Mouse (Mus musculus): ENCODE results near the gene Scn9a. TPM values are rescaled to one million over a fixed set of nuclear protein-coding genes. Genes with fewer than 3 reads are reported as not detected.

Gene Scn9a
- total RNA-seq (2021), result 1 to 10 TPM; 3.8 to 4.6 TPM

GRCm38 (mm10) chr2:66634580-66635359 is at the start of gene Scn9a:
Gene Scn9a (minus strand): TSS chr2:66634962.
- DNase-seq (ENCODE audit: low spot score in 2 of 2), result peak; percentile 19 to 24
- intact Hi-C loops (cut with DNase I), result no loop called here

GRCm38 (mm10) chr2:66661988-66662387 is 27.2 kb upstream of the Scn9a start:
- no peak for DNase-seq (ENCODE audit: low spot score in 2 of 2)
- intact Hi-C loops (cut with DNase I), result no loop called here

GRCm38 (mm10) chr2:66656430-66656829 is 21.7 kb upstream of the Scn9a start:
- intact Hi-C loops (cut with DNase I), result no loop called here
- DNase-seq (ENCODE audit: low spot score in 2 of 2), result no peak

DNA sequence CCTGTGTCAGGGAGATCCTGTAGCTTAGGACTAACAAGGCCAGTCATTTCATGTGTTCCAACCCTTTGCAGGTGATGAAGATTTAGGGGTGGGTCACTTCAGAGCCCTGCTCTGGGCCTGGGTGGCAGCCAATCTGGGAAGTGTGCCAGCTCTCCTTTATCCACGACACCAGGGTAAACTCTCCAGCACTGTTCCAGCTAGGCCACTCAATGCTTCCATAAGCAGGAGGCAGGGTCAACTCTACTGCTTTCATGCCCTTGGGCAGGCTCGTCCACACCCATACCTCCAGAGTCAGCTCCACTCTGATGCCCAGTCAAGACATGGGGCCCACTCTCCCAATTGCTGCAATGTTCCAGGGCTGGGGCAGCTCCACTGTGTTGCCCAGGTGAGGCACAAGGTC is 20.7 kb upstream of the Scn9a start:
- intact Hi-C loops (cut with DNase I), result no loop called here
- no peak for DNase-seq (ENCODE audit: low spot score in 2 of 2)

DNA sequence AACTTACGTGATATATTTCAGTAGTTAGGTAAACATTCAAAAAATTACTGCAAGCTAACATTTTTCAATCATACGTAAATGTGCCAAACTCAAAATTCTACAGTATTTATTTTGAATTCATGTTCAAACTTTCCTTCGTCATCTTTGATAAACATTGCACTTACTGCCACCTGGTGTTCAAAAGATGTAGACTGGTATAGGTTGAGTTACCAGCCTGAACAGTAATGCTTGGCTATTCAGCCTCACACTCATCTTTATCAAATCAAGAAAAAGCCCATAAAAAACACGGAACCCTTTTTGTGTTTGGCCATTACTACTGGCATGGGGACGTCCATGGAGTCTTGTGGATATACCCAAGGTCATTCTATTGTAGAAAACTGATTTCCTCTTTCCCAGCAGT is 9.6 kb upstream of the Scn9a start:
- intact Hi-C loops (cut with DNase I), result loop anchor here (2.0 to 5.0 kb wide), 2 partner anchors 172 to 387 kb away; partner anchors contain the start of gene Ttc21b
- peak; percentile 40 to 56 for DNase-seq (ENCODE audit: low spot score in 2 of 2)

GRCm38 (mm10) chr2:66632728-66633127 is 2.0 kb downstream of the Scn9a start:
- no peak for DNase-seq (ENCODE audit: low spot score in 2 of 2)
- intact Hi-C loops (cut with DNase I), result no loop called here

DNA sequence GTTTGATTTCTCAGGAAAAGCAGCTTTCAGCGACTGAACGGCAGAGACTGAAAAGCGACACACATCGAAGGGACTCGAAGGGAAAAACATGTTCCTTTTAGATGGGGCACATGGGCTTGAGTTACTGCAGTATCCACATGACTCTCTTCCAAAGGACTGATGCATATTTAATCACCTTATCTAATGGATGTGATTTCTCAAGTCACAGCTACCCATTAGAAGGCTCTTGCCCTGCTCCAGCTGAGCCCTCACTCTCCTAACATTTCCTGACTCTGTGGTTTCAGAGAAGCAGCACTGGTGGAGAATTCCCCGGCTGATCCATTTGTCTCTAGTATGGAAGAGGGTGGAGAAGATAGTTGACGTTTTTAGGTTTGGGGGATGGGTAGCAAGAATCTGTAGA is 23.7 kb downstream of the Scn9a start:
- DNase-seq (ENCODE audit: low spot score in 2 of 2), result no peak
- intact Hi-C loops (cut with DNase I), result no loop called here

DNA sequence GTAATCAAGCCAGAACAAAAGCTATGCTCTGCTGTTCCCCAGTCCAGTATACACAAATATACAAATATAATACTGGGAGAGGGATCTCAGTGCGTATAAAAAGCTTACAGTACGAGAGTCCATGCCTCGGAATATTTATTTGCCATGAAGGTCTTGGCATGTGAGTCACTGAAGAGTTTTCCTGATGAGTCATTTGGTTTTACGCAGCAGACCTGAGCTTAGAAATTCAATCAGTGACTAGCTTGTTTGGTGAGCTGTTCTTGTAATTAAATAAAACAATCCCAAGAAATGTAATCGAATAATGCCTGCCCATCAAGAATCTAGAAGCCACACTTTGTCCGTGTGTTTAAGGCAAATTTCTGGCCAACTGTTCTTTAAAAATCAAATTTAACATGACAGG is 37.4 kb downstream of the Scn9a start:
- intact Hi-C loops (cut with DNase I), result no loop called here
- DNase-seq (ENCODE audit: low spot score in 2 of 2), result no peak

DNA sequence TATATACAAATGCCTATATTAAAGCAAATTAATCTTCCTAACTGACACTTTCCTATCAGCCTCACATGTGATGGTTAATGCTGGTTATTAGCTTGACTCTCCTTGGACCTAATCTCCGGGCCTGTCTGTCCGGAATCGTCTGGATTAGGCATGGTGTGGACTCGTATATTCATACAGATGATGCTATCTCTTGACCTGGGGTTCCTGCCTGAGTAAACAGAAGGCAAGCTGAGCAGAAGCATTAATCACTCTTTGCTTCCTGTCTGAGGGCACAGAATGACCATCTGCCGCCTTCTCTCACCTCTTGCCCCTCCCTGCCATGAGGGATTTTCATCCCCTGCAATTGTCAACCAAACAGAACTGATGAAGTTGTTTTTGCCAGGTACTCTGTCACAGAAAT is 38.6 kb downstream of the Scn9a start:
- no peak for DNase-seq (ENCODE audit: low spot score in 2 of 2)
- intact Hi-C loops (cut with DNase I), result no loop called here

DNA sequence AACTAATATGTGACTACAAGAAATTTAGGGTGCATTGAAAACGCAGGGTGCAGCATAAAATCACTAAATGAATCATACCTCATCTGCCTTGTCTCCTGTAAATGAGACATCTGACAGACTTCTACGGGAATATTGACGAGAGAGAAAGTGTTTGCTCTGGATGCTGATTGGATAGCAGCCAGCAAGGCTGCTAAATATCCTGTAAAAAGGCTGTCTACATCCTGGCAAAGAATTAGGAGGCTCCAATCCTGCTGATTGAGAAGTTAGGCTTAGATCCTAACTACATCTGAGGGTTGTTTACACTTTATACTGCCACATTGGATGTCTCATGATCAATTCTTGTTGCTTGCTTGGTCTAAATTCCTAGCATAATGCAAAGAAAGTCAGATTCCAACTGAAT is 44.6 kb downstream of the Scn9a start:
- intact Hi-C loops (cut with DNase I), result no loop called here
- DNase-seq (ENCODE audit: low spot score in 2 of 2), result no peak

DNA sequence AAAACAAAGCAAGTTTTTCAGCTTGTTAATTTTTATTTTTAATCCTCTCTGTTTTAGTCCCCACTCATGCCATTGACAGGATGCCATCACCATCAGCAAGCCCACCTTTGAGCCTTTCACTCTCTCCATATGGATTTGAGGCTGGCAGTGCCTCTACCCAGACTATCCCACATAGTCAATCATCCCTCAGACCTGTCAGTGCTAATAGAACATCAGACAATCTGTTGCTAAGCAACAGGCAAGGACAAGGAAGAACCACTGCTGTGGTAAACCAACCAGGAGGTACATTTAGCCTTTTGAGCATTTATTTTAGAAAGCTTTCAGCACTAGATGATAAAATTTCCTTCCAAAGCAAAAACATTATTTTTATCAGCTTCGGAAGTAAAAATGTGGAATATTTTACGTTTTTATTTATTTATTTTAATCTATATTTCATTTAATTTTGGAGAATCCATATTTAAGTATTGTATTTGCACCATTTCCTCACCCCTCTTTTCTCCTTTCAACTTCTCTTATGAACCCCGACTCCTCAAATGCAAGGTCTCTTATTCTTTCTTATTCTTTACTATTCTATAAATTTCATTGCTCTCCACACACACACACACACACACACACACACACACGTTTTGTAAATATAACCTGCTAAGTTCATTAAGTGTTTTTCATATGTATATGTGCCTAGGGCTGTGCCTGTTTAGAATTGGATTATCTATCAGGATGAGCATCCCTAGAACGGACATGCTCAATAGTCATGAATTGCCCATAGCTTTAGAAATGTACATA is 54.5 kb downstream of the Scn9a start:
- peak in 1 of 2 experiments; percentile 11 for DNase-seq (ENCODE audit: low spot score in 2 of 2)
- intact Hi-C loops (cut with DNase I), result no loop called here

- intact Hi-C loops (cut with DNase I), result no loop called here
- no peak for DNase-seq (ENCODE audit: low spot score in 2 of 2)
Observed at GRCm38 (mm10) chr2:66548254-66548653, 86.5 kb downstream of the Scn9a start.

GRCm38 (mm10) chr2:66519966-66520365 is 114.8 kb downstream of the Scn9a start:
- DNase-seq (ENCODE audit: low spot score in 2 of 2), result no peak
- intact Hi-C loops (cut with DNase I), result no loop called here

GRCm38 (mm10) chr2:66511424-66511823 is 123.3 kb downstream of the Scn9a start:
- intact Hi-C loops (cut with DNase I), result no loop called here
- DNase-seq (ENCODE audit: low spot score in 2 of 2), result no peak

DNA sequence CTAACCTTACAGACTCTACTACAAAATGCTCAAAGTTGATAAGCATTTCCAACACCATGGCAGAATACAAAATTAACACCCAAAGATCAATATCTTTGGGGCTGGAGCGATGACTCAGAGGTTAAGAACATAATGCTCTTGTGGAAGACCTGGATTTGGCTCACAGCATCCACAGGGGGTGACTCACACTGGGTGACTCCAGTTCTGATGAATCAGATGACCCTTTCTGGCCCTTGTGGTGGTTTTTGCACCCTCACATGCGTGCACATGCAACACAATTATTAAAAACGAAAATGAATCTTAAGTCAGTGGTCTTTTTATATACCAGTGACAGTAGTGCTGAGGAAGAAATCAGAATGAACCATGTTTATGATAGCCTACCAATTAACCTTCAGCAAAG is 126.7 kb downstream of the Scn9a start:
- DNase-seq (ENCODE audit: low spot score in 2 of 2), result no peak
- intact Hi-C loops (cut with DNase I), result no loop called here

DNA sequence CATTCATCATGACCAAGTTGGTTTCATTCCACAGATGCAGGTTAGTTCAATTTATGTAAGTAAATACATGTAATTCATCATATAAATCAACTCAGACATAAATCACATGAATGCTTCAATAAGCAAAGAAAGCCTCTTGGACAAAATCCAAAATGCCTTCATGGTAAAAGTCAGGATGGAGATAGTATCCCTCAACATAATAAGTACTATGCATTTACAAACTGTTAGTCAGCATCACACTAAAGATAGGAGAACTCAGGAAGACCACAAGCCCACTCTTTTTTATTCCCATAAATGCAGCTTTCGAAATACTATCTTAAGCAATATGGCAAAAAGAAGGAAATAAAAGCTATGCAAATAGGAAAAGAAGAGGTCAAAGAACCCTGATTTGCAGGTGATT is 127.1 kb downstream of the Scn9a start:
- no peak for DNase-seq (ENCODE audit: low spot score in 2 of 2)
- intact Hi-C loops (cut with DNase I), result no loop called here

DNA sequence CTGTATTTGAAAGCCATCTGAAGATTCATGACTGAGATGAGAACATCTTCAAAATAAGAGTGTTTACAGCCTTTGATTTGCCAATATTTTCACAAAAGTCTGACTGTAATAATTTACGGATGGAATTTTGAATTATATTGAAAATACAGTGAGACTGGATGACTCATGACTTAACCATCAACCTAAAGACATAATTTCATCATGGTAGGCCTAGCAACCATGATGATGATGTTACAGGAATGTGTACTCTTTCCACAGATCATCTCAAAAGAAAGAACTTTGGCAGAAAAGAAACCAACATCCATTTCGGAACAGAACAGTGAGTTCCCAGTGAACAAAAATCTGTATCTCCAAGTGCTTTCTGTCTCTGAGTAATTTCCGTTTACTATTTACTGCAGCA is 132.6 kb downstream of the Scn9a start:
- DNase-seq (ENCODE audit: low spot score in 2 of 2), result no peak
- intact Hi-C loops (cut with DNase I), result no loop called here

DNA sequence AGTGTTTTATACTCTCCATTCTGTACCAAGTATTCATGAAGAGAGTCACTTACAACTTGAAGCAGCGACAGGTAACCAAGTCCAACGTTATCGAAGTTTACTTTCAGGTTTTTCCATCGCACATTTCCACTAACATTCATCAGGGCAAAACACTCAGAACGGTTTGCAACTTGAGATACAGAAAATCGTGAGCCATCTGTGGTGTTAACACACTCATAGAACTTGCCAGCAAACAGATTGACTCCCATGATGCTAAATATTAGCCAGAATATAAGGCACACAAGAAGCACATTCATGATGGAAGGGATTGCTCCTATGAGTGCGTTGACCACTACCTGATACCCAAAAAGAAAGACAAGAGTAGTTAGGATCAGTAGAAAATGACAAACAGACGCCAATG is 140.2 kb downstream of the Scn9a start:
- intact Hi-C loops (cut with DNase I), result no loop called here
- DNase-seq (ENCODE audit: low spot score in 2 of 2), result no peak

DNA sequence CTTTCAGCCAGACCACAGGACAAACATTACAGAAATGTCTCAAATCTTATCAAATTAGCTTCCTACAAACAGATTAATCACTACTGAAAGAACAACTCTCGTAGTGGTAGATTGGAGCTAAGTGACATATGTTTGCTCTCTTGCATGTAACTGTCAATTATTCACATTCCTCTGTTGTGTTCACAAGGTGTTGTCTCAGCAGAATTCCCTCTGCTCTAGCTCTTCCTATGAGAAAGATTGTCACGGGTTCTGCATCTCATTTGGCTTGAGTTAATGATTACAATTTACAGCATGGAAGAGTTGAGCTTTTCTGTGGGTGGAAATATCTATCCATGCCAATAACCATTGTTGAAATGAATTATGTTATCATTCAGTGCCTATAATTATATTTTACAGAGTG is 156.4 kb downstream of the Scn9a start:
- intact Hi-C loops (cut with DNase I), result no loop called here
- no peak for DNase-seq (ENCODE audit: low spot score in 2 of 2)

DNA sequence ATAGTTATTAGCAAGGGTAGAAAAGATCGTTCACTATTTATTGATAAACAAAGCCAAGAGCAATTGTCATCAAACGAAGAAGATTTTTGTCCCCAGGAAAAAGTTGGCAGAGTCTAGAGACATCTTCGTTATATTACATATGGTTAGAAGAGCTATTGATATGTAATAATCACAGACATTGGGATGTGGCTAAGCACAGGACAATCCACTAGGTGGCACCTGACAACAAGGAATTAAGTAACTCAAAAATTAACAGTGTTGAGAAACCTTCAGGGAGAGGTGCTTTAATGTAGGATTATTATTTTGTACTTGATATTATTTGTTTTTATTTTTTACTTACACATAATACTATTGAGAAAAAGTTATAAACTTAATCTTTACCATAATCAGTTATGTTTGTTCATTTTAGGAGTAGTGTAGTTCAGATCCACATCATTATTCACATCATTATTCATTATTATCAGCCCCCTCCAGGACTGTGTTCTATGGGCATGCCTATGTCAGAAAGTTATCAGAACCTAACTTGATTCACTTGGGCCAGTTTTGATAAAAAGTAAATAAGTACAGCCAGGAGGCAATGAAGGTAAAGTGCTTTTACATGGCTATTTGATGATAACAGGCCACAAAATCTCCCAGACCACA is 161.5 kb downstream of the Scn9a start:
- DNase-seq (ENCODE audit: low spot score in 2 of 2), result peak; percentile 50 to 54
- intact Hi-C loops (cut with DNase I), result loop anchor here (2.0 kb wide), 1 partner anchor 171 kb away; no protein-coding TSS in a partner anchor

DNA sequence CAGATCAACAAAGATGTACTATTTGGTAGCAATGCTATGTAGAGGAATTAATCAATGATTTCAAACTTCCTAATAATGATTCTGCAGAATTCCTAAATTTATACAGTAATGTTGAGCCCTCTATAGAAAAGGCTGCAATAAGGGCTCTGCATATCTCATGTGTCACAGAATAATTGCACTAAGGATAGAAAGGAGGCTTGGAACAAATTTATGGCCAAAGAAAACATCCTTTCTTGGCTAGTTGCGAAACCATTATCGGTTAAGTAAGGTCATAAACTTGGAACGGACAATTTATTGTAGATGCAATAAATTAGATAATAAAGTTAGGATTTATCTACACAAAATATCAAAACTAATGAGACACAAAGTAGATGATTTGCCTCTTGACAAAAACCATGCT is 169.3 kb downstream of the Scn9a start:
- intact Hi-C loops (cut with DNase I), result no loop called here
- no peak for DNase-seq (ENCODE audit: low spot score in 2 of 2)
